Mouse (Mus musculus) embryonic facial prominence, embryonic 13.5 days (tissue): ENCODE results near the gene Anks6. TPM values are rescaled to one million over a fixed set of nuclear protein-coding genes. Genes with fewer than 3 reads are reported as not detected.

Experiments used
- ATAC-seq: fragments of 200-750 bp; cut with Nextera tagmentation; 2 replicates; pipeline ENCODE4 v1.8.0; 2017; ENCODE audit warnings: low read depth; ENCODE audit not compliant: insufficient number of reproducible peaks, insufficient read depth, low FRiP score, low TSS enrichment
- H3K27ac ChIP-seq: fragments of 300-500 bp; sonication (generic); 2 replicates; pipeline ENCODE4 v1.5.1; 2015; ENCODE audit warnings: moderate library complexity, mild to moderate bottlenecking, inconsistent platforms
- H3K27me3 ChIP-seq: fragments of 300-500 bp; sonication (generic); 2 replicates; pipeline ENCODE4 v1.6.1; 2015; ENCODE audit warnings: mild to moderate bottlenecking, inconsistent platforms
- H3K36me3 ChIP-seq: fragments of 300-500 bp; sonication (generic); 2 replicates; pipeline ENCODE4 v1.6.1; 2015; ENCODE audit warnings: mild to moderate bottlenecking, inconsistent platforms
- H3K4me1 ChIP-seq: fragments of 300-500 bp; sonication (generic); 2 replicates; pipeline ENCODE4 v1.6.1; 2015; ENCODE audit warnings: inconsistent platforms
- H3K4me2 ChIP-seq: fragments of 300-500 bp; sonication (generic); 2 replicates; pipeline ENCODE4 v1.6.1; 2015; ENCODE audit warnings: moderate library complexity, mild to moderate bottlenecking, inconsistent platforms
- H3K4me3 ChIP-seq: fragments of 300-500 bp; sonication (generic); 2 replicates; pipeline ENCODE4 v1.5.1; 2015; ENCODE audit warnings: mild to moderate bottlenecking, inconsistent platforms
- H3K9ac ChIP-seq: fragments of 300-500 bp; sonication (generic); 2 replicates; pipeline ENCODE4 v1.6.1; 2015; ENCODE audit warnings: mild to moderate bottlenecking, inconsistent platforms
- H3K9me3 ChIP-seq: fragments of 300-500 bp; sonication (generic); 2 replicates; pipeline ENCODE4 v1.6.1; 2016; ENCODE audit warnings: inconsistent platforms
- WGBS: fragments of 180-500 bp; shearing (Covaris S2); methylation state at CpG from one replicate; pipeline ENCODE4 v1.1.7; 2015; ENCODE audit warnings: mixed read lengths; 5-methylcytosine and 5-hydroxymethylcytosine counted together
- polyA plus RNA-seq: library from polyadenylated mRNA; unstranded; fragments of >200 nt; fragmentation: Nextera tagmentation; extraction: Ambion mirVana; gene quantifications from 2 replicates; pipeline ENCODE4 v1.2.1, GENCODE M21; 2015

Gene Anks6
- polyA plus RNA-seq, 1 experiment from 2014 or later = 6.0 TPM

DNA sequence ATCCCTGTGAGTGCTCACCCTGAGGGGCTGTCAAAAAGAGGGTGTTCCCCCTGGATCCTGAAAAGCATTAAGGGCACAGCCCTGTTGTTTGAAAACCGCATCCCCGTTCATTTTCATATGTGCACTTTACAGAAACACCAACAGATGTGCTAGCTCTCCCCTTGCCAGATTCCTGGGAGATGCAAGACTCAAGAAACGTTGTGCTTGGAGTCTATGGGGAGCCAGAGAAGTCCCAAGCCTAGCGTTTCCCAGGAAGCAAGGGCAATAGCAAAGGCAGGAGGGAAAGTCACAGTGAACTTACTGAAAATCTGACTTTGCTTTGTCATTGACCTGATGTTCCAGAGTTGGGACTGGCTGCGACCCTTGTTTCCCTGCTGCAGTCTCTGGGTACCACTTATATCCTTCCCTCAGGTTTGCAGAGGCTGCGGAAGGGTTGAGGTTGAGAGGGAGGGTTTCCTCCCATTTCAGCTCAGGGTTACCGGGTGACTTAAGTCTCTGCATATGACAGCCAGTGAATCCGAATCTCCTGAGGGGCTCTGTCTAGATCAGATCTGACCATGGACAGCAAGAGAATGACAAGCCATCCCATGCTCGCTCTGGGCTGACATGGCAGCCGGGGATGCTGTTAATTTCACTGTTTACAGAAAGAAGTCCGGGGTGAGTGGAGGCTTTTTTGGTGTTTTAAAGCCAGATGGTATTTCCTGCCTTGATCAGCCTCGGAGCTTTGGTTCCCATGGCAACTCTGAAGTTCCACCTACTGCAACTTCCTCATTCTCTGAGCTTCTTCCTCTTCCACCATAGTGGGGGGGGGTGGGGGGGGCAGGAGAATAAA, 46.6 kb downstream of the Anks6 start:
- WGBS = 41% methylated on average over 12 of the region's 12 CpGs

GRCm38 (mm10) chr4:47000626-47001395, 56.4 kb downstream of the Anks6 start:
- WGBS = 65% methylated on average over 8 of the region's 8 CpGs
- Histone ChIP-seq H3K9ac (no peak overlapping the region), H3K4me3 (no peak overlapping the region), H3K9me3 (no peaks in the 10 kb centered on the region), H3K27me3 (peaks cover 28% of the 10 kb centered on the region), H3K36me3 (no peaks in the 10 kb centered on the region), H3K4me1 (no peaks in the 10 kb centered on the region), H3K27ac (no peak overlapping the region), H3K4me2 (no peak overlapping the region)
- no peak for ATAC-seq

More for the DNA sequence above, 46.6 kb downstream of the Anks6 start:
- no peak overlapping the region for H3K4me3 ChIP-seq
- no peaks in the 10 kb centered on the region for H3K9me3 ChIP-seq
- H3K4me2 ChIP-seq = peak overlapping the region; percentile 41
- H3K9ac ChIP-seq = no peak overlapping the region
- peaks cover 4% of the 10 kb centered on the region; the same call in 1 of the 2 replicates for H3K36me3 ChIP-seq
- no peak for ATAC-seq
- peaks cover 13% of the 10 kb centered on the region for H3K27me3 ChIP-seq
- H3K27ac ChIP-seq = no peak overlapping the region
- H3K4me1 ChIP-seq = peaks cover 18% of the 10 kb centered on the region

GRCm38 (mm10) chr4:46997969-46998368, 59.3 kb downstream of the Anks6 start:
- H3K4me1 ChIP-seq = no peaks in the 10 kb centered on the region
- ATAC-seq = no peak
- H3K9me3 ChIP-seq = no peaks in the 10 kb centered on the region
- H3K4me2 ChIP-seq = no peak overlapping the region
- no peaks in the 10 kb centered on the region for H3K36me3 ChIP-seq
- H3K9ac ChIP-seq = no peak overlapping the region
- 78% methylated on average over 2 of the region's 2 CpGs for WGBS
- H3K4me3 ChIP-seq = no peak overlapping the region
- peaks cover 46% of the 10 kb centered on the region for H3K27me3 ChIP-seq
- H3K27ac ChIP-seq = no peak overlapping the region

GRCm38 (mm10) chr4:46992827-46993473, 64.3 kb downstream of the Anks6 start:
- Histone ChIP-seq H3K4me1 (peaks cover 18% of the 10 kb centered on the region), H3K9me3 (no peaks in the 10 kb centered on the region), H3K27me3 (peaks cover 86% of the 10 kb centered on the region), H3K9ac (no peak overlapping the region), H3K4me3 (no peak overlapping the region), H3K36me3 (no peaks in the 10 kb centered on the region), H3K27ac (no peak overlapping the region), H3K4me2 (no peak overlapping the region)
- no peak for ATAC-seq
- WGBS = 5% methylated on average over 8 of the region's 8 CpGs

DNA sequence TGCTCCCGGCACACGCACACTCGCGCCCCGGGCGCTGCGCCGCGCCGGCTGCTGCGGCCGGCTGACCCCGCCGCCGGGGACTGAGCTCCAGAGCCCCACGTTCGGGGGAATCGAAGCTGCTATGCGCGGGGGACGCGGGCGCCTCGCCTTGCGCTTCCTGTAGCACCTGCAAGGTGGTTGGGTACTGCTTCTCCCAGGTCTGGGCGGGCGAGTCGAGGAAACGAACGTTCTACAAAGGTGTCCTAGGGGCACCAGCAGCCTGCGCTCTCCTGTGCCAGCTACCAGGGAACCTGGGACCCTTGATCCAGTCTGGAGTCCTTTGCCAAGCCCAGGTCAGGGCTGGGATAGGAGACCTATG, 65.3 kb downstream of the Anks6 start:
- no peak overlapping the region for H3K27ac ChIP-seq
- peak overlapping the region; percentile 63 for H3K4me3 ChIP-seq
- no peak for ATAC-seq
- H3K9ac ChIP-seq = peak overlapping the region; percentile 62
- peak overlapping the region; percentile 99 for H3K4me2 ChIP-seq
- under 1% methylated on average over 31 of the region's 31 CpGs for WGBS
- H3K27me3 ChIP-seq = peaks cover 86% of the 10 kb centered on the region
- no peaks in the 10 kb centered on the region for H3K36me3 ChIP-seq
- H3K4me1 ChIP-seq = peaks cover 18% of the 10 kb centered on the region
- H3K9me3 ChIP-seq = no peaks in the 10 kb centered on the region

DNA sequence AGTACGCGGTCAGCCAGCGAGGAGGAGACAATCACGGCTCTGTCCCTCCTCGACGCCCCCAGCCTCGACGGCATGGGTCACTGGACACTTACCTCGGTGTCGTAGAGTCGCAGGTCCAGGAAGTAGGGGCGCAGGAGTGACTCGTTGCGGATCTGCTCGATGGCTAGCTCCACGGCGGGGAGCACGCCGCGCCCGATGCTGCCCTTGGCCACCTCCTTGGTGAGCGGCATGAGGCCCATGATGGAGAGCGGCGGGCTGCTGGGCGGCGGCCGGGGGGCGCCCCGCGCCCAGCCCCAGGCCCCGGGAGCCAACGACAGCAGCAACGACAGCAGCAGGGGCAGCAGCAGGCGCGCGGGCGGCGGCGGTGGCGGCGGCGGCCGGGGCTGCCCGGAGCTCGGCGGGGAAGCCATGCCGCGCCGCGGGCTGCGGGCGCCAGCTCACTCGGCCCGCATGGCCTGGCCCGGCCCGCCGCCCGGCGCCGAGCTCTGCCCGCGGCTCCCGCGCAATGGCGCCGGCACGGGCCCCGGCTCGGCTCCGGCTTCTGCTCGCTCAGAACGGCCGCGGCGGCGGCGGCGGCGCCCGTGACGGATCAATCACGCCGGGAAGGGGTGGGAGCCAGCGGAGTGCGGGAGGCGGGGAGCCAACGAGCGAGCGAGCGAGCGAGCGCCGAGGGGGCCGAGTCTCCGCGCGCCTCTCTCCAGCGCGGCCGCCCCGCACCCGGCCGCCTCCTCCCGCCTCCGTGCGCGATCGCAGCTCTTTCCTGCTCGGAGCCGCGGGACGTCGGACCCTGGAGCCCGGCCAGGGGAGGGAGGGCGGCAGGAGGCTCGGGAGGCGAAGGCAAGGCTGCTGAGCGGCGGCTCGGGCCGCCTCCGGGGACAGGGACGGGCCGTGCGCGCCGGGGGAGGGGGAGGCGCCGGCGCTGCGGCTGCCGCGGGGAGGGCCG, 65.9 kb downstream of the Anks6 start, which contains the start of gene Gabbr2:
TSS of gene Gabbr2 (minus strand) at position 858 of the 943 bp plus-strand sequence.
- Histone ChIP-seq H3K4me3 (peak within 1 kb of the TSS; percentile 63), H3K27me3 (peaks cover 91% of the 10 kb centered on the region), H3K4me2 (peak within 1 kb of the TSS; percentile 99), H3K27ac (no peak within 1 kb of the TSS), H3K36me3 (no peaks in the 10 kb centered on the region), H3K9ac (peak within 1 kb of the TSS; percentile 62), H3K4me1 (peaks cover 18% of the 10 kb centered on the region), H3K9me3 (no peaks in the 10 kb centered on the region)
- WGBS = under 1% methylated on average over 129 of the region's 134 CpGs
- no peak; the same call in 1 of the 2 replicates for ATAC-seq

DNA sequence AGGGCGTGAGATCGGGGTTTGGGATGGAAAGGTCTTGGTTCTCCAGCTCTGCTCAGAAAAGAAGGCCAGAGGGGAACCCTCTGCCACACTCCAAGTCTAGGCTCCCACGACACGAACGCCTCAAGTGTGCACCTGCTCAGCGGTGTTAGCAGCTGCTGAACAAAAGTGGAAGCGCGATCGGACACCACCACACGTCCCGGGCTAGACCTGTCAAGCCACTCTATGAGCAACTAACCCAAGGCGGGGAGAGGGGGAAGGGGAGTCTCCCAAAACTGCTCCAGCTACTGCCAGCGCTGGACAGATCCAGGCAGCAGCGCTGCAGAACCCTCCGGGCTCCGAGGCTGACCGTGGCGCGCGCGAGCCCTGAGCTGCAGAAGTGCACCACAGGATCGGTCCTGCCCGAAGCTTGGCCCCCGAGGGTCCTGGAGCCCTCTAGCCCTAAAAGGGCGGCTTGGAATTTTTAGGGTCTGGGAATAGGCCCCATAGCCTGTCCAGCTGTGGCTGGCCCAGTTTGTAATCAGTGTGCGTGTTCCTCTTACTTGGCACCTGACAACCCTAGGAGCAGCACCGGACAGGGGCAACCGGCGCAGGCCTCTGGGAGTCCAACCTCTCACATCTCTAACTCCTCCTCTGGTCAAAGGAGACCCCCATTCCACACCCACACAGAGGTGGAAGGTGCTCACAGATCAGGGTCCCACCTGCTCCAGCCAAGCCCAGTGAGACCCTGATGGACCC, 66.8 kb downstream of the Anks6 start:
- Histone ChIP-seq H3K9me3 (no peaks in the 10 kb centered on the region), H3K4me2 (peak overlapping the region; percentile 99), H3K36me3 (no peaks in the 10 kb centered on the region), H3K4me1 (peaks cover 18% of the 10 kb centered on the region), H3K9ac (no peak overlapping the region), H3K27ac (no peak overlapping the region), H3K27me3 (peaks cover 94% of the 10 kb centered on the region), H3K4me3 (peak overlapping the region; percentile 63)
- ATAC-seq = no peak
- 3% methylated on average over 29 of the region's 29 CpGs for WGBS

- Histone ChIP-seq H3K27me3 (peaks cover 88% of the 10 kb centered on the region), H3K4me1 (peaks cover 18% of the 10 kb centered on the region), H3K36me3 (no peaks in the 10 kb centered on the region), H3K9me3 (no peaks in the 10 kb centered on the region), H3K4me3 (peak overlapping the region; percentile 63), H3K9ac (no peak overlapping the region), H3K27ac (no peak overlapping the region), H3K4me2 (peak overlapping the region; percentile 99)
- ATAC-seq = no peak
- 2% methylated on average over 17 of the region's 17 CpGs for WGBS
These were observed 67.4 kb downstream of the Anks6 start for GRCm38 (mm10) chr4:46989842-46990241.

- ATAC-seq = no peak
- no peak overlapping the region for H3K27ac ChIP-seq
- no peak overlapping the region for H3K9ac ChIP-seq
- peaks cover 78% of the 10 kb centered on the region for H3K27me3 ChIP-seq
- WGBS = 73% methylated on average over 4 of the region's 4 CpGs
- no peak overlapping the region for H3K4me2 ChIP-seq
- no peaks in the 10 kb centered on the region for H3K9me3 ChIP-seq
- peaks cover 18% of the 10 kb centered on the region for H3K4me1 ChIP-seq
- no peaks in the 10 kb centered on the region for H3K36me3 ChIP-seq
- no peak overlapping the region for H3K4me3 ChIP-seq
These were observed 68.4 kb downstream of the Anks6 start for GRCm38 (mm10) chr4:46988824-46989223.

GRCm38 (mm10) chr4:46988257-46988656, 69.0 kb downstream of the Anks6 start:
- Histone ChIP-seq H3K4me1 (peaks cover 18% of the 10 kb centered on the region), H3K36me3 (no peaks in the 10 kb centered on the region), H3K9me3 (no peaks in the 10 kb centered on the region), H3K9ac (no peak overlapping the region), H3K4me3 (no peak overlapping the region), H3K27ac (no peak overlapping the region), H3K27me3 (peaks cover 72% of the 10 kb centered on the region), H3K4me2 (no peak overlapping the region)
- no peak for ATAC-seq
- WGBS = 65% methylated on average over 3 of the region's 3 CpGs
